Mouse (Mus musculus): ENCODE measurements around the gene Faap20. TPM values are rescaled to one million over a fixed set of nuclear protein-coding genes. Genes with fewer than 3 reads are reported as not detected.

The Faap20 gene
- total and polyA plus RNA-seq, 3 experiments = 18.6 to 34.4 TPM; not detected in 1

DNA sequence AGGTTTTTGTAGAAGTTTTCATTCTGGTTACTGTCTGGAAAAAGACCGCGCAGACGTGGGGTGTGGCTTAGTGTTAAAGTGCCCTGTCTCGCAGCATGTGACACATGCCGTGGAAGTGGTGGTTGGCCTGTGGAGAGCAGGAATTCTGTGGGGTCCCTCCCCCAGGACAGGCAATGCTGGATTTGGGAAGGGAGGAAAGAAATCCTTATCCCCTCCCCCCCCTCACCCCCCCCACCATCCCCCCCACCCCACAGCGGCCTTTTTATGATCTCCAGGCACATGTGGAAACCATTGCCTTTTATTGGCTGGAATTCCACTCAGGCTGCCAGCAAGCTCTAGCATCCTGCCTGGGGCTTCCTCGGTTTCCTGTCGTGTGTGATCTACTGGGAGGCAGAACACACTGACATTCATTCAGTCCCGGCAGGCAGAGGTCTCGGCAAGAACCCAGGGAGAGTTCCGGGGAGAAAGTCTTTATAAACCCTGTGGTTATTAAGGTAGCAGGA lies 33.5 kb downstream of the Faap20 start:
- H3K4me3 ChIP-seq (ENCODE audit: control insufficient read depth in 1 of 2, insufficient read depth in 1 of 2, low read depth in 2 of 2, low read length in 2 of 2) = no peak overlapping the region

GRCm38 (mm10) chr4:155283585-155283984 lies 34.0 kb downstream of the Faap20 start:
- no peaks in the 10 kb centered on the region for H3K9me3 ChIP-seq (replicated peaks; ENCODE audit: insufficient read depth, low read length)
- TF ChIP-seq ELF1 (IDR thresholded peaks at IDR 0.05; ENCODE audit: low read depth, low read length) (no peak), MAFK (IDR thresholded peaks at IDR 0.05; ENCODE audit: borderline replicate concordance, low read depth, low read length) (no peak), EP300 (IDR thresholded peaks at IDR 0.05; ENCODE audit: low read depth in 1 of 2, low read length in 2 of 2) (no peak)
- 0 out of 4 replicates have a peak, but pooled peaks cover 0 to 1% of the 10 kb centered on the region in 2 experiments for H3K27me3 ChIP-seq (ENCODE audit: control insufficient read depth in 1 of 2, insufficient read depth in 2 of 2, low read length in 2 of 2)
- H3K4me3 ChIP-seq (ENCODE audit: control insufficient read depth in 1 of 2, insufficient read depth in 1 of 2, low read depth in 2 of 2, low read length in 2 of 2) = no peak overlapping the region
- H3K27ac ChIP-seq (ENCODE audit: control insufficient read depth, low read depth, low read length) = no peak overlapping the region
- DNase-seq (ENCODE audit: low read depth, low spot score) = no peak
- no peak overlapping the region for H3K9ac ChIP-seq (ENCODE audit: control insufficient read depth, low read depth, low read length, poor library complexity, severe bottlenecking)
- H3K79me2 ChIP-seq (ENCODE audit: control insufficient read depth, insufficient read depth, low read length, poor library complexity) = no peaks in the 10 kb centered on the region
- H3K36me3 ChIP-seq (ENCODE audit: control insufficient read depth in 1 of 2, insufficient read depth in 2 of 2, low read length in 2 of 2) = peaks cover 0 to 3% of the 10 kb centered on the region in 2 experiments; a peak in 2 of 4 replicates
- peaks cover 0 to 16% of the 10 kb centered on the region in 2 experiments; a peak in 2 of 4 replicates for H3K4me1 ChIP-seq (ENCODE audit: control insufficient read depth in 1 of 2, insufficient read depth in 2 of 2, low read length in 2 of 2)

More for the DNA sequence above, 33.5 kb downstream of the Faap20 start:
- no peak for DNase-seq (ENCODE audit: low read depth, low spot score)
- Histone ChIP-seq H3K9ac (ENCODE audit: control insufficient read depth, low read depth, low read length, poor library complexity, severe bottlenecking) (no peak overlapping the region), H3K4me1 (ENCODE audit: control insufficient read depth in 1 of 2, insufficient read depth in 2 of 2, low read length in 2 of 2) (peaks cover 0 to 16% of the 10 kb centered on the region in 2 experiments; a peak in 2 of 4 replicates), H3K36me3 (ENCODE audit: control insufficient read depth in 1 of 2, insufficient read depth in 2 of 2, low read length in 2 of 2) (peaks cover 0 to 3% of the 10 kb centered on the region in 2 experiments; a peak in 2 of 4 replicates), H3K79me2 (ENCODE audit: control insufficient read depth, insufficient read depth, low read length, poor library complexity) (no peaks in the 10 kb centered on the region), H3K27me3 (ENCODE audit: control insufficient read depth in 1 of 2, insufficient read depth in 2 of 2, low read length in 2 of 2) (0 out of 4 replicates have a peak, but pooled peaks cover 0 to 1% of the 10 kb centered on the region in 2 experiments), H3K9me3 (replicated peaks; ENCODE audit: insufficient read depth, low read length) (no peaks in the 10 kb centered on the region), H3K27ac (ENCODE audit: control insufficient read depth, low read depth, low read length) (no peak overlapping the region)
- no peak for TF ChIP-seq MAFK (IDR thresholded peaks at IDR 0.05; ENCODE audit: borderline replicate concordance, low read depth, low read length)
- no peak for TF ChIP-seq MEF2A (IDR thresholded peaks at IDR 0.05; ENCODE audit: extremely low read depth, insufficient replicate concordance, low read depth, low read length, poor library complexity, severe bottlenecking)
- TF ChIP-seq TBP (IDR thresholded peaks at IDR 0.05; ENCODE audit: low read depth, low read length) = no peak
- TF ChIP-seq MYC (IDR thresholded peaks at IDR 0.05; ENCODE audit: low read depth, low read length) = no peak
- no peak for TF ChIP-seq USF1 (IDR thresholded peaks at IDR 0.05; ENCODE audit: low read depth, low read length)
- TF ChIP-seq GATA1 (IDR thresholded peaks at IDR 0.05; ENCODE audit: low read depth, low read length) = no peak
- TF ChIP-seq BHLHE40 (IDR thresholded peaks at IDR 0.05; ENCODE audit: borderline replicate concordance, low read depth, low read length) = no peak
- TF ChIP-seq NRF1 (IDR thresholded peaks at IDR 0.05; ENCODE audit: insufficient read depth, low read depth, low read length, poor library complexity, severe bottlenecking) = no peak
- TF ChIP-seq ZC3H11A (IDR thresholded peaks at IDR 0.05; ENCODE audit: low read depth, low read length) = no peak
- no peak for TF ChIP-seq MAX (IDR thresholded peaks at IDR 0.05; ENCODE audit: low read length)
- TF ChIP-seq ZNF384 (IDR thresholded peaks at IDR 0.05; ENCODE audit: low read depth, low read length) = no peak
- no peak for TF ChIP-seq TCF12 (IDR thresholded peaks at IDR 0.05; ENCODE audit: low read depth, low read length)

Data from MEL (cell line).